Mouse (Mus musculus) neutrophil, adult 59 days (primary cell): ENCODE measurements around the gene Avil. TPM values are rescaled to one million over a fixed set of nuclear protein-coding genes. Genes with fewer than 3 reads are reported as not detected.

Experiments used
- total RNA-seq, 2 experiments: library from RNA; stranded (reverse); gene quantifications; 1 replicate in 1 of 2; 2 replicates in 1 of 2; pipeline ENCODE4 v1.2.4; 2023

The Avil gene
- total RNA-seq = 1 to 10 TPM in 1 of 2 experiments, under 1 TPM in 1; 0.15 to 1.1 TPM

GRCm38 (mm10) chr10:127000529-127000928 is at the start of gene Avil:
TSS of gene Avil (plus strand) at chr10:127000709.

GRCm38 (mm10) chr10:126978277-126978994 is 22.1 kb upstream of the Avil start, which contains the start of gene Ctdsp2:
TSS of gene Ctdsp2 (plus strand) at chr10:126978717.

GRCm38 (mm10) chr10:127030336-127031296 is 30.1 kb downstream of the Avil start, which contains the start of gene Tsfm:
TSS of gene Tsfm (minus strand) at chr10:127030840.

GRCm38 (mm10) chr10:127041274-127041766 is 40.8 kb downstream of the Avil start, which contains the start of the genes Mettl1 and Eef1akmt3:
TSS of gene Mettl1 (plus strand) at chr10:127041414.
TSS of gene Eef1akmt3 (minus strand) at chr10:127041513.

GRCm38 (mm10) chr10:127047954-127048353 is 47.4 kb downstream of the Avil start, which contains the start of gene Cyp27b1:
TSS of gene Cyp27b1 (plus strand) at chr10:127048250.

GRCm38 (mm10) chr10:127059968-127060916 is 59.7 kb downstream of the Avil start, which contains the start of gene March9:
TSS of gene March9 (minus strand) at chr10:127060184.

GRCm38 (mm10) chr10:127063239-127063872 is 62.8 kb downstream of the Avil start, which contains the start of gene Cdk4:
TSS of gene Cdk4 (plus strand) at chr10:127063534.

Other genes with a start within 250 kb of the Avil start
- 1 to 10 TPM; 2.5 to 3.8 TPM for gene Atp23, start 99.4 kb upstream of the Avil start, total RNA-seq
- gene Ctdsp2, start 22.0 kb upstream of the Avil start, total RNA-seq = 100 to 1,000 TPM; 115 to 116 TPM
- gene Tsfm, start 30.1 kb downstream of the Avil start, total RNA-seq = 10 to 100 TPM; 10.6 to 12.4 TPM
- 1 to 10 TPM; 4.9 to 5.1 TPM for gene Mettl1, start 40.7 kb downstream of the Avil start, total RNA-seq
- under 1 TPM in 1 of 2 experiments, not detected in 1; 0.24 TPM for gene Eef1akmt3, start 40.8 kb downstream of the Avil start, total RNA-seq
- under 1 TPM in 1 of 2 experiments, not detected in 1; 0.73 TPM for gene Cyp27b1, start 47.5 kb downstream of the Avil start, total RNA-seq
- under 1 TPM in 1 of 2 experiments, not detected in 1; 0.11 TPM for gene March9, start 59.5 kb downstream of the Avil start, total RNA-seq
- 100 to 1,000 TPM; 114 to 127 TPM for gene Cdk4, start 62.8 kb downstream of the Avil start, total RNA-seq
- gene Tspan31, start 69.6 kb downstream of the Avil start, total RNA-seq = 10 to 100 TPM; 22.0 to 22.1 TPM
- 10 to 100 TPM; 43.8 to 49.3 TPM for gene Agap2, start 74.6 kb downstream of the Avil start, total RNA-seq
- 100 to 1,000 TPM; 106 to 107 TPM for gene Os9, start 120.4 kb downstream of the Avil start, total RNA-seq
- gene B4galnt1, start 164.5 kb downstream of the Avil start, total RNA-seq = 100 to 1,000 TPM; 104 to 113 TPM
- not detected for gene Slc26a10, start 179.9 kb downstream of the Avil start, total RNA-seq
- gene Arhgef25, start 189.4 kb downstream of the Avil start, total RNA-seq = under 1 TPM; 0.56 to 0.73 TPM
- 10 to 100 TPM; 13.1 to 15.4 TPM for gene Dtx3, start 195.0 kb downstream of the Avil start, total RNA-seq
- 10 to 100 TPM; 27.5 to 28.8 TPM for gene Pip4k2c, start 210.9 kb downstream of the Avil start, total RNA-seq